Mouse (Mus musculus): Measurements from ENCODE around the gene Aifm2.

DNA sequence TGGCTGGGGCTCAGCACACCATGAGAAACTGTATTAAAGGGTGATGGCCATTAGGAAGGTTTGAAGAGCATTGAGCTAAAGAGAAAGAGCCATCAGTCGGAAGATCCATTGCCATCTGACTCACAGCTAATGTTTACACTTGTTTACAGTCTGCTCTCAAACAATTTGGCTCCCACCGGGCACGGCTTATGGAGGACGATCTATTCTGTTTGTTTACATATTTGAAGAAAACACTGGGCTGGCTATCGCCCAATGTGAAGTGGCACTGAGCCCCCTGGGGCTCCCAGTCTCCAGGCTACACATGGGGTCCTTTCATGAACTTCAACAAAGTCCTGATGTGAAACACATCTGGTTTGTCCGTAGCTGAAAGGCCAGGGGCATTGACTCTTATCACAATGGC is 51.7 kb downstream of the Aifm2 start:
- TF ChIP-seq JUND (conservative IDR thresholded peaks at IDR 0.05; ENCODE audit: low read depth, low read length) (no peak), CTCF (conservative IDR thresholded peaks at IDR 0.05 in 1 of 2, IDR thresholded peaks at IDR 0.05 in 1 of 2; ENCODE audit: low read depth in 2 of 2, low read length in 2 of 2) (no peak), MAZ (IDR thresholded peaks at IDR 0.05; ENCODE audit: low read depth, low read length) (no peak), ZNF384 (IDR thresholded peaks at IDR 0.05; ENCODE audit: low read depth, low read length) (no peak)

All from CH12.LX (cell line).